Mouse (Mus musculus) neural tube, embryonic 11.5 days (tissue): Measurements from ENCODE around the gene Lhfpl5. TPM values are rescaled to one million over a fixed set of nuclear protein-coding genes. Genes with fewer than 3 reads are reported as not detected.

Experiments used
- ATAC-seq: fragments of 200-750 bp; cut with Nextera tagmentation; 2 replicates; pipeline ENCODE4 v1.8.0; 2017; ENCODE audit warnings: moderate number of reproducible peaks, mild to moderate bottlenecking, moderate TSS enrichment, moderate library complexity; ENCODE audit not compliant: insufficient read depth, low FRiP score, low TSS enrichment
- DNase-seq: peaks from one replicate; pipeline ENCODE4 v3.0.0-alpha.2; 2015; ENCODE audit warnings: low spot score
- H3K27ac ChIP-seq: fragments of 300-500 bp; sonication (generic); 2 replicates; pipeline ENCODE4 v1.5.1; 2014; ENCODE audit warnings: low read depth, mild to moderate bottlenecking, low read length
- H3K27me3 ChIP-seq: fragments of 300-500 bp; sonication (generic); 2 replicates; pipeline ENCODE4 v1.6.1; 2014; ENCODE audit warnings: mild to moderate bottlenecking, low read length, mixed read lengths; ENCODE audit not compliant: control insufficient read depth, insufficient read depth
- H3K36me3 ChIP-seq: fragments of 300-500 bp; sonication (generic); 2 replicates; pipeline ENCODE4 v1.6.1; 2014; ENCODE audit warnings: mild to moderate bottlenecking, low read length, moderate library complexity, mixed read lengths; ENCODE audit not compliant: control insufficient read depth, insufficient read depth
- H3K4me1 ChIP-seq: fragments of 300-500 bp; sonication (generic); 2 replicates; pipeline ENCODE4 v1.6.1; 2014; ENCODE audit warnings: low read length, mixed read lengths; ENCODE audit not compliant: control insufficient read depth, insufficient read depth
- H3K4me2 ChIP-seq: fragments of 300-500 bp; sonication (generic); 2 replicates; pipeline ENCODE4 v1.6.1; 2014; ENCODE audit warnings: low read depth, mild to moderate bottlenecking, moderate library complexity
- H3K4me3 ChIP-seq: fragments of 300-500 bp; sonication (generic); 2 replicates; pipeline ENCODE4 v1.5.1; 2014; ENCODE audit warnings: low read depth, low read length
- H3K9ac ChIP-seq: fragments of 300-500 bp; sonication (generic); 2 replicates; pipeline ENCODE4 v1.6.1; 2014; ENCODE audit warnings: mild to moderate bottlenecking, low read length
- H3K9me3 ChIP-seq: fragments of 300-500 bp; sonication (generic); 2 replicates; pipeline ENCODE4 v1.6.1; 2016; ENCODE audit warnings: low read length; ENCODE audit not compliant: control insufficient read depth
- WGBS: fragments of 180-500 bp; shearing (Covaris S2); extraction: QIAGEN DNeasy Blood & Tissue Kit; methylation state at CpG from one replicate; pipeline ENCODE4 v1.1.7; 2014; 5-methylcytosine and 5-hydroxymethylcytosine counted together
- polyA plus RNA-seq: library from polyadenylated mRNA; unstranded; fragments of >200 nt; fragmentation: Nextera tagmentation; extraction: Ambion mirVana; gene quantifications from 2 replicates; pipeline ENCODE4 v1.2.1, GENCODE M21; 2014

Gene Lhfpl5
- polyA plus RNA-seq = 1.8 and 2.4 TPM in 2 replicates

DNA sequence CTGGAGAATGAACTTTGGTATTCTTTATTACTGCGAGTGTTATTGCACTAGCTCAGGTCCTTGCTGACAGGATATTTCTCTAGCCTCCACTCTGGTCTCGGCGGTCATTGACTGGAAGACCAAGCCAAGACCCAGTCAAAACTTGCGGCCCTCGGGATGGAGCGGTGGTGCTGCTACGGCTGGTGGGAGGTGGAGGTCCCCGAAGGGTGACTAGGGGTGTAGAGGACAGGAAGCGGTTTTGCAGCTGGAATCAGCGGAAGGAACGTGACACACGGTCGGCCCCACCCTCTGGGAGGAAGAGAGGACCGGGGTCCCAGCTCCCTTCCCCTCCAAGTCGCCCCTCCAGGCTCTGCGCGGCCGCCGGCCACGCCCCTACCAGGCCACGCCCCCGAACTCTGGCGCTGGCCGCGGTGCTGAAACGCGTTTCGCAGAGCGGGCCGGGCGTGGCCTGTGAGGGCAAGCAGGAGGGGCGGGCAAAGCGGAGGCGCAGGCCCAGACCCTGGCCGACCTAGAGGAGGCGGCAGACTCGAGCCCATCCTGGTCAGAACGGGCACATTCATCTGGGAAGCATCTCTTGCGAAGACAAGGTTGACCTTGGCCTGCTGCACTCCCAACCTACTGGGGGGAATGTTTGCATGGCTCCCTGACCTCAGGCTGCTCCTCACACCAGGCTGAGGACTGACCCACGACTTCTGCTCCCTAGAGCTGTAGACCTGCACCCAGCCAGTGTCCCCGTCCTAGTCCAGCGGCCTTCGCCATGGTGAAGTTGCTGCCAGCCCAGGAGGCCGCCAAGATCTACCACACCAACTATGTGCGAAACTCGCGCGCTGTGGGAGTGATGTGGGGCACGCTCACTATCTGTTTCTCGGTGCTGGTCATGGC, at the start of gene Lhfpl5:
Gene Lhfpl5 (plus strand): TSS at position 398 of the 882 bp plus-strand sequence.
- H3K36me3 ChIP-seq = no peaks in the 10 kb centered on the region
- ATAC-seq (peak; percentile 73; the same call in 1 of the 2 replicates), DNase-seq (peak; percentile 88)
- peak within 1 kb of the TSS; percentile 16; the same call in 1 of the 2 replicates for H3K4me3 ChIP-seq
- H3K9me3 ChIP-seq = no peaks in the 10 kb centered on the region
- H3K27me3 ChIP-seq = no peaks in the 10 kb centered on the region
- H3K27ac ChIP-seq = no peak within 1 kb of the TSS
- 0 out of 2 replicates have a peak, but pooled peaks cover 3% of the 10 kb centered on the region for H3K4me1 ChIP-seq
- 20% methylated on average over 42 of the region's 50 CpGs for WGBS
- H3K9ac ChIP-seq = no peak within 1 kb of the TSS
- H3K4me2 ChIP-seq = peak within 1 kb of the TSS; percentile 52

DNA sequence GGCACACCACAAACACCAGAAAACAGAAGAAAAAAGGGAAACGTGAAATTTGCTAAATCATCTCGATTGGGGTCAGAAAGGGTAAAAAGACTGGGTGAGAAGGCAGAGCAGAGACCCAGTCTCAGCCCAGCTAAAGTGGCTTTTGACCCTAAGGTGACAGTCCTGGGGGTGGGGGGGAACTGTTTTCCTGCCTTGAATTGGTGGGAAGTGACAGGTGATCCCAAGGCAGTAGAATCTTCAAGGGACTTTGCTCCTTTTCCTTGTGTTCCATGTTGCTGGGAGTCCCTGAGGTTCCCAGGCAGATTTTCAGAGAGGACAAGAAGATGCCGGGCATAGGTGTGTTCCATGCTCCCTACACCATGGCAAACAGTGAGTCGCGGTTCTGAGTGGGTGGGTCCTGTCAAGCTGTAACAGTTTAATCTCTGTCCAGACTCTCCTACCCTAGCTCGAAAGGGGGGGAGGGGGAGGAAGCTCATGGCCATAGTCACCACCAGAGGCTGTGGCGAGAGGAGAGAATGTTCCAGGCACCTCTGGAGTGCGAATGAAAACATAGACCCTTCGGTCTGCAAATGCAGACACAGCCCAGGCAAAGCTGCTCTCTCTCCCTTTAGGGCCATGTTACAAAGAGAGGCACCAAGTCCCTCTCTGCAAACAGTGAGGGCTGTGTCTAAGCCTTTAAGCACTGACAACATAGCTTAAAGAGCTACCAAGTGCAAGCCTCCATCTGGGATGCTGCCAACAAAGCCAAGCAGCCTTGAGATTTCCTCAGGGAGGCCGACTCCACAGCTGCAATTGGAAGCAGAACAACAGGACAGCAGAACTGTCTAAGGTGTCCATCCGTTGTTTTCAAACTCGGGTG, 48.0 kb upstream of the Lhfpl5 start:
- ATAC-seq (no peak), DNase-seq (peak; percentile 19)
- Histone ChIP-seq H3K4me1 (no peaks in the 10 kb centered on the region), H3K4me2 (no peak overlapping the region), H3K4me3 (no peak overlapping the region), H3K9me3 (no peaks in the 10 kb centered on the region), H3K9ac (no peak overlapping the region), H3K27me3 (no peaks in the 10 kb centered on the region), H3K36me3 (no peaks in the 10 kb centered on the region), H3K27ac (no peak overlapping the region)
- 49% methylated on average over 12 of the region's 12 CpGs for WGBS

DNA sequence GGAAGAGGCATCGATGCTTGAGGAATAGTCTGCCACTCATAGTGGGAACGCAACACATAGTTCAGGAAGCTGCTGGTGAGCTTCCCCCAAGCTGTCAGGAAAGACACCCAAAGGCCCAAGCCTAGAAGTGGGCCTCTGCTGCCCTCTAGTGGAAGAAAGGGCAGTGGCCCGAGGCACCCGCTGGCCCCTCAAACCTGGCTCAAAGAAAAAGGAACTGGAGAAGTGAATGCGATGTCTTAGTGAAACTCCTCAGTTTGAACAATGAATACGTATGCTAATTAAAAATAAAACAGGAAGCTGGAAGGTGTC, 47.4 kb upstream of the Lhfpl5 start:
- Histone ChIP-seq H3K36me3 (no peaks in the 10 kb centered on the region), H3K27ac (no peak overlapping the region), H3K4me1 (no peaks in the 10 kb centered on the region), H3K27me3 (no peaks in the 10 kb centered on the region), H3K9me3 (no peaks in the 10 kb centered on the region), H3K9ac (no peak overlapping the region), H3K4me2 (no peak overlapping the region), H3K4me3 (no peak overlapping the region)
- DNase-seq (peak; percentile 84), ATAC-seq (no peak)
- WGBS = 9% methylated on average over 6 of the region's 6 CpGs

DNA sequence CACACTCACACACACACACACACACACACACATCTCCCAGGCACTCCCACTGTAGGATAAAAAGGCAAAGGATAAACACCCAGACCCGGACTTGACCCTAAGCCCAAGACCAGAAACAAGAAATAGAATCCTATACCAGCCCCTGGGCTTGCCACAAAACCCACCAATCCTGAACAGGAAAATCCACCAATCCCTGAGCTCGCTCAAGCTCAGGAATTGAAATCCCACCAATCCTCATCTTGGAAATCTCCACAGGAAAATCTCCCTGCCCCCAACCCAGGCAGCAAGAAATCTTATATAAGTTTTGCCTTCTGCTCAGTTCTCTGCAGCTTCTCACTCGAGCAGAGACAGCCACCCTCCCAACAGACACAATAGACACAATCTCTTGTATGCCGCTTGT, 46.3 kb upstream of the Lhfpl5 start:
- Histone ChIP-seq H3K4me1 (no peaks in the 10 kb centered on the region), H3K9ac (no peak overlapping the region), H3K4me3 (no peak overlapping the region), H3K27ac (no peak overlapping the region), H3K9me3 (no peaks in the 10 kb centered on the region), H3K4me2 (no peak overlapping the region), H3K36me3 (no peaks in the 10 kb centered on the region), H3K27me3 (no peaks in the 10 kb centered on the region)
- DNase-seq (no peak), ATAC-seq (no peak)
- WGBS = 76% methylated on average over 4 of the region's 4 CpGs

DNA sequence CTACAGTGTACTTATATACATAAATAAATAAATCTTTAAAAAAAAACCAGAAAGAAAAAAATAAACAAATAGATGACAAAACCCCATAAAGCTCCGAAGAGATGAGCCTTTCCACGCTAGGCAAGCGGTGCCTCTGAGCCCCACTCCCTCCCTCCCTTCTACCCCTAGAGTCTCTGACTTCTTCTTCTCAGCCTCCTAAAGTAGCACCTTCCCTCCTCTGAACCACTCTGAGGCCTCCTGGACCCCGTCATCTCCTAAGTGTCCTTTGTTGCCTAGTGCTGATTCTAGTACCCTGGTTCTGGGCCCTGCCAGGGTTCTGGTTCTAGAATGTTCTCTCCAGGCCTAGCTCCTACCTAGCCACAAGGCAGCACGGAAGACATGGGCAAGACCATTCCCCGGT, 44.9 kb upstream of the Lhfpl5 start, which contains the start of gene Armc12:
Gene Armc12 (plus strand): TSS at position 301 of the 400 bp plus-strand sequence.
- Histone ChIP-seq H3K9ac (no peak within 1 kb of the TSS), H3K36me3 (no peaks in the 10 kb centered on the region), H3K27me3 (no peaks in the 10 kb centered on the region), H3K4me3 (no peak within 1 kb of the TSS), H3K9me3 (no peaks in the 10 kb centered on the region), H3K4me1 (no peaks in the 10 kb centered on the region), H3K4me2 (peak within 1 kb of the TSS; percentile 19; the same call in 1 of the 2 replicates), H3K27ac (no peak within 1 kb of the TSS)
- DNase-seq = no peak
- ATAC-seq = no peak
- 86% methylated on average over 6 of the region's 6 CpGs for WGBS

DNA sequence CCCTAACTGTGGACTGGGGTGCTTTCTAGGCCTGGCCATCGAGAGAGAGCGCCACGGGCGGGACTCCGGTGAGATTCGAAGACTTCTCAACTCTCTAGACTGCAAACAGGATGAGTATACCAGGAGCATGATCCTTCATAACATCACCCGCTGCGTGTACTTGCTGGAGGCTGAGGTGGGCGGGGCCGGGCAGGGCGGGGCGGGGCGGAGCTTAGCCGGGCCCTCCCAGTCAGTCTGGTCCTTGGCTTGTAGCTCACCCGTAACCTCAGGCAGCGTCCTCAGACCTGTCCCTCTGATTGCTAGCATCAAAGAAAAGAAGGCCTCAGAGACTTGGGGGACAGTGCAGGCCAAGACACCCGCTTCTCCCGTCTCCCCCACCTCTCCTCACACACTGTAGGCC, 43.5 kb upstream of the Lhfpl5 start:
- Histone ChIP-seq H3K36me3 (no peaks in the 10 kb centered on the region), H3K4me1 (no peaks in the 10 kb centered on the region), H3K27ac (no peak overlapping the region), H3K27me3 (no peaks in the 10 kb centered on the region), H3K4me3 (no peak overlapping the region), H3K9me3 (no peaks in the 10 kb centered on the region), H3K9ac (no peak overlapping the region), H3K4me2 (peak overlapping the region; percentile 19)
- no peak for ATAC-seq
- 10% methylated on average over 18 of the region's 18 CpGs for WGBS
- peak; percentile 36 for DNase-seq

DNA sequence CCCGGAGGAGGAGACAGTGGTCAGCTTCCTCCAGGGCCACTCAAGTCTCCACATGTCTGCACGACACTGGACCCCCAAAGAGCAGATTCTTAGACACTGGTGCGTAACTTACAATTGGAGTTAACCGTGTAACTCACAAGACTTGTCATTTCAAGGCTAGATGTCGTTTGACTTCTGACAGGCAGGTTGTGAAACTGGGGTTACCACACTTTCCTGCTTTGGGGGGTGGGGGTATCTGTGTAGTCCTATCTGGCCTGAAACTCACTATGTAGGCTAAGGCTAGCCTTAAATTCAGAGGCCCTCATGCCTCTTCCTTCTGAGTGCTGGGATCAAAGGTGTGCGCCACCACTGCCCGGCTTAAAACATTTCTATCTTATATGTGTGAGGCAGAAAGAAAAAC, 42.9 kb upstream of the Lhfpl5 start:
- Histone ChIP-seq H3K27ac (no peak overlapping the region), H3K9me3 (no peaks in the 10 kb centered on the region), H3K9ac (no peak overlapping the region), H3K27me3 (no peaks in the 10 kb centered on the region), H3K36me3 (no peaks in the 10 kb centered on the region), H3K4me3 (no peak overlapping the region), H3K4me2 (no peak overlapping the region), H3K4me1 (no peaks in the 10 kb centered on the region)
- WGBS = 90% methylated on average over 7 of the region's 7 CpGs
- ATAC-seq (no peak), DNase-seq (no peak)

DNA sequence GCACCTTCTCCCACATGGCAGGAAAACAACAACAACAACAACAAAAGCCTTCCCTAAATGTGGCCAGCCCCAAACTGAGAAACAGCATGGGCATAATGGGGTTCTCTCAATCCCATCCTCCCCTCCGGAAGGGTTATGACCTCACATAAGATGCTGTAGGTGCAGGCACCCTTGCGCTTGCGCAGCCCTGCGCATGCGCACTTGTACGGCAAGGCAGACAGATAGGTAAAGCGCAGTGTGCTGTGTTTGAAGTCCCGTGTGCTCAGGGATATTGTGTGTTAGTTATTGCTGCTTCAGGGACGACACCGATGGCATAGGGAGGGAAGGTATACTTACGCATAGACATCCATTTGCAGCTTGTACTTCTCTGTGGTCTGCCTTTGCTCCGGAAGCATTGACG, 42.1 kb upstream of the Lhfpl5 start:
- Histone ChIP-seq H3K9me3 (no peaks in the 10 kb centered on the region), H3K27me3 (no peaks in the 10 kb centered on the region), H3K4me2 (no peak overlapping the region), H3K4me3 (no peak overlapping the region), H3K4me1 (no peaks in the 10 kb centered on the region), H3K27ac (no peak overlapping the region), H3K9ac (no peak overlapping the region), H3K36me3 (no peaks in the 10 kb centered on the region)
- ATAC-seq = no peak
- DNase-seq = no peak
- 88% methylated on average over 13 of the region's 13 CpGs for WGBS
